Mouse (Mus musculus) regulatory T cell (primary cell): ENCODE results near the gene Smarcad1.

ENCODE experiments used
- in situ Hi-C: fragments of 300-600 bp; cut with MboI, MseI; formaldehyde crosslinking; loops from one replicate; pipeline ENCODE4 v1.15.1; 2025; ENCODE audit warnings: high pct_unique_total_duplicates

Gene Smarcad1

GRCm38 (mm10) chr6:65079139-65079538 lies 36.8 kb downstream of the Smarcad1 start:
- in situ Hi-C loops = no loop called here

DNA sequence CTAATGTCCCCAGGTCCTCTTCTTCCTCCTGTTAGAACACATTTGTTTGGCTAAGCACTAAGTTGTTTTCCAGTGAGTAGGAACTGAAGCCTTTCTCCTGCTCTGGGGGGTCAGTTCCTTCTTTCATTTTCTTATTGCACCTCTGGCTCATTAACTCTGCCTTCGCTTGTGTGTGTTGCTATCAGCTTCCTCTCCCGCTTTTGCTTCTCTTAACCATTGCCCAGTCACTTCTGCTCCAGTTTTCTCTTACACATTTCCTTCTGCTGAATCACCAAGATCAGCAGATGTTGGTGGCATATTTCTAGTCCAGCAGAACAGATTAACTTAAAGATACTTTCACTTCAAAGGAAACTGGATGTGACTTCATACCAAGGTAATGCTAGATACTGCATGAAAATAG lies 72.5 kb downstream of the Smarcad1 start:
- in situ Hi-C loops = no loop called here

- in situ Hi-C loops = no loop called here
These were observed 75.2 kb downstream of the Smarcad1 start for GRCm38 (mm10) chr6:65117540-65117939.

DNA sequence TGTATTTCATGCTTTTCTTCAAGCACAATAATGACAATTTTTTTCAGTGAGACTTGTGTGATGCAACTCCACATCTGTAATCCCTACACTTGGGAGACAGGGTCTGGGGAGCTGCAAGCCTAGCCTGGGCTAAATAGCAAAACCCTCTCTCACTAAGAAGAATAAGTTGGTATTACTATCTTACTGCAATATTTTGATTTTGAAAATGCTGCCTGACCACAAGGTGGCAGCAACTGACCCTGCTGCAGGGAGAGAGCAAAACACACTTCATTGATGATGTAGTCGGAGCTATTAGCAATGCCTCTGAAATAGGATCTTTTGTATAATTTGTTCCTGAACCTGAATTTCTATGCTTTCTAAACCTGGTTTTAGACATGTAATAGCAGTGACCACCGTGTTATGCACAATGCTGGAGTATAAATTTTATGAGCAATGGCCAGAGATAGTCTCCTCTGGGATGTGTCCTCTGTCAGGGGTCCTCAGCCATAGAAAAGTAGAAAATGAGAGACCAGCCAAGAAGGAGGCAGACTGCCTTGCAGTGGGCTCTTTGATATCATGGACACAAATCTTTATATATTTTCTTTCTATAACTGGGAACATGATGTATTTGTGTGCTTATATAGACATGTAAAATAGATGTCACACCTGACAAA lies 83.8 kb downstream of the Smarcad1 start:
- in situ Hi-C loops = loop anchor here (5.0 to 10.0 kb wide), 3 partner anchors 326 to 1401 kb away; partner anchors contain the start of gene 4930544G11Rik

DNA sequence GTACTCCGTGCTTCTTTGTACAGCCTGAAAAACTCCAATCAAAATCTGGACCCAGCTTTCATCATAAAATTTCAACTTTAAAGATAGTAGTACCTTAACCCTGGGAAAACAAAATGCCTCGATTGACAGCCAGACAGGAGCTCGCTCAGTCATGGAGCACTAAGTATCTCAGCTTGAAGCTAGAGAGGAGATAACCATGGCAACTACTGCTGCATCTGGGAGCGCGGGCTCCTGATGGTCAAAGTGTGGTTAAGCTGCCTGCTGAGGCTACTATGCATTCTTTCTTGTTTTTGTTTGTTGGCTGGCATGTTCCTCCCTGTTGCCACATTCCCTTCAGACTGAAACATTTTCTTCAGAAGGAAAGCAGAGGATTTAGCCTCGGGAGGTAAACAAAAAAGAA lies 90.0 kb downstream of the Smarcad1 start:
- in situ Hi-C loops = loop anchor here (10.0 kb wide), 1 partner anchor 432 kb away; no protein-coding TSS in a partner anchor

GRCm38 (mm10) chr6:65137802-65138201 lies 95.4 kb downstream of the Smarcad1 start:
- in situ Hi-C loops = loop anchor here (10.0 kb wide), 1 partner anchor 427 kb away; no protein-coding TSS in a partner anchor

DNA sequence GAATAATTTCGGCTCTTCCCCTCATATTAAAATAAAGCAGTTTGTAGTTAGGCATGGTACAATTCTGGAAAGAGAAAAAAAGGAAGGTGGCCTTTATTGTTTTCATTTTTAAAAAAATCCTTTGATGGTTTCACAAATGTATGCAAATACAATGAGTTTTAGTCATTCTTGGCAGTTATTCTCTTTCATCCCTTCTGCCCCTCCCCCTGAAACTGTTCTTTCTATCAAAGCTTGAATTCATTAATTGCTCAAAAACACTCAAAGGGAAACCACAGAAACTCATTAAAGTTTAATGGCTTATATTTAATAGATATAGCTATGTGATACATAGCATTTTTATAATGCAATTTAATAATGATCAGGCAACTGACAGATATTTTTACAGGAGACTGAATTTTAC lies 95.9 kb downstream of the Smarcad1 start:
- in situ Hi-C loops = loop anchor here (10.0 kb wide), 1 partner anchor 427 kb away; no protein-coding TSS in a partner anchor

DNA sequence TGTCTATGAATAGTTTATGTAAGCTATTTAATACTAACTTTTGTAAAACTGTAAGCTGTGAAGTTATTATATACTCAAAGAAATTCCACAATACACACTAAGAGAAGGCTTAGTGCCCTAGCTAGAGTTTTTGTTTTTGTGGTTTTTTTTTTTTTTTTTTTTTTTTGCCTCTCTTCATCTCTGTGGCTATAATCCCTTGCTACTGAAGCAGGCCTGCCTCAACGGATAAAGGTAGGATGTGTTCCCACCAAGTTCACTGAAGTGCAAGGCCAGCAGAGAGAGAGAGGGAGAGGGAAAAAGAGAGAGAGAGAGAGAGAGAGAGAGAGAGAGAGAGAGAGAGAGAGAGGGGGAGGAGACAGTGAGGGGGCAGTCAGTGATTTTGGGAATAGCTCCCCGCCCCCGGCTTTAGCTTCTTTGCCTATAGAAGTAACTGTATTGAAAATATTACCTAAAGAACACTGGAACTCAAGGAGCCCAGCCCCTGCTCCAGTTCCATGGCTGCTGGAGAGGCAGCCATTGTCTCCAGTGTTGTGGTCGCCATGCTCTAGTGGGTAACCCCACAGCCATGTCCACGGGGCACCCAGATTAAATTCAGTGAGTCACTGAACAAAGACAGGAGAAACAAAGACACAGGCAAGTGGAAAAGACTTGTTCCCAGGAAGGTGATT lies 97.8 kb downstream of the Smarcad1 start:
- in situ Hi-C loops = no loop called here

DNA sequence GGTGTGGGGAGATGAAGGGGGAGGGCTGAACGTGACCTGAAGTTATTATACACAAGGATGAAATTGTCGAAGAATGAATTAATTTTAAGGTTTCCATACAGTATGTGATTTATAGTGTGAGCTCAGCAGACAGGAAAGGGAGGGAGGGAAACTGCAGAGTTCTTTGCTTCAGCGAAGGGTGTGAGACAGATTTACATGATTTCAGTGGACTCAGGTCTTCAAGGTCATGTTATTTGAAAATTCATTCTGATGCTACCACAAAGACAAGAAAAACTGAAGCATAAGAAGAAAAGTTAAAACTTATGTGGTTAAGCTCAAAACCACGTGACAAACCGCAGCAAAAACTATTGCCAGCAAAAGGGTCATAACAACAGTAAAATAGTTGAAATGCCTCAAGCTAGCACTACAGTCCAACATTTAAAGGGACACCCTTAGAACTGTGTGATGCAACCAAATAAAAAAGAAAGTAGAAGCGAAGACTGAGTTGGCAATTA lies 98.4 kb downstream of the Smarcad1 start:
- in situ Hi-C loops = no loop called here

GRCm38 (mm10) chr6:65142316-65142715 lies 99.9 kb downstream of the Smarcad1 start:
- in situ Hi-C loops = no loop called here

DNA sequence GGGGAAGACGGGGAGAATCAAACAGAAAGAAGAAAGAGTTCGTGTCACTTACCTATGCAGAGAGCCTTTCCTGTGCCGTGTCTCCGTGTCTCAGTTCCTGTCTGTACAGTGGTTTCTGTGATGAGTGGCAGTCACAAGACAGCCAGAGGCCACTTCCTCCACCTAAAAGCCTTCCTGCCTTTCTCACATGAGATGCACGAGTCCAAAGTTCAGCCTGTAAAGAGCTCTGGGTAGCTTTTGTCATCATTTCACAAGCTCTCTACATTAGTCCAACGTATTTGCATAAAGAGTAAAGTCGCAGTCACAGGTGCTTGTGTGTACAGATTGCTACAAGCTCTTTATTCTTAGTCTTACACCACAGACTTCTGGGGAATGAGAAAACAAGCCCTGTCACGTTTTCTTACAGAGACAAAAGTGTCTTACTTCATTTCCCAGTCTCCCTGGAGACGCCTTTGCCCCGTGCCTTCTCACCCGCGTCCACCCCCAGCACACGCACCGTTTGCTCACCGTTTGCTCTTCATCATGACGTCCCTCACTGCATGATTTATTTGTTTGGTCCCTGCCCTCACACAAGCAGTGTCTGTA lies 102.3 kb downstream of the Smarcad1 start, which contains the start of gene Hpgds:
Hpgds (minus strand) TSS at position 288 of the 585 bp plus-strand sequence.
- in situ Hi-C loops = no loop called here

DNA sequence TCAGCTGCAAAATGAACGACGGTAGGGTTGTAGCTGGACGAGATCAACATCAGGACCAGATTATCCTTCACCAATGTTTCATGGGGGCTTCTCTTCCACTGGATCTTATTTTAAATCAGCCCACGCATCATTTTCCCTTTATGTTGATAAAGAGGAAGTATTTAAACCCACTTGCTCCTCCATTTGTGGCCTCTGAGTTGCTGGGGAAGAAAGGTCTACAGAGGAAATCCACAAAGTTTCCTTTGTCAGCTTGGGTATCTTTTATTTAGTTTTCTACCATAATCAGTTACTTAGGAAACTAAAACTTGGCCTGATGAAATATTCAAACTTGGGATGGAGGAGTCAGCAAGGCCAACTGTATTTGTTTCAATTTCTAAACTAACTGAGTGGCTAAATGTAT lies 104.0 kb downstream of the Smarcad1 start:
- in situ Hi-C loops = no loop called here

- in situ Hi-C loops = no loop called here
These were observed 108.3 kb downstream of the Smarcad1 start for GRCm38 (mm10) chr6:65150703-65151102.

- in situ Hi-C loops = no loop called here
These were observed 111.2 kb downstream of the Smarcad1 start for GRCm38 (mm10) chr6:65153570-65153969.

- in situ Hi-C loops = no loop called here
These were observed 114.7 kb downstream of the Smarcad1 start for GRCm38 (mm10) chr6:65157042-65157441.

GRCm38 (mm10) chr6:65159381-65159942 lies 117.1 kb downstream of the Smarcad1 start:
- in situ Hi-C loops = no loop called here

GRCm38 (mm10) chr6:65164137-65164536 lies 121.8 kb downstream of the Smarcad1 start:
- in situ Hi-C loops = no loop called here

GRCm38 (mm10) chr6:65164977-65165376 lies 122.6 kb downstream of the Smarcad1 start:
- in situ Hi-C loops = no loop called here
